Mouse (Mus musculus) G1E (cell line): ENCODE results near the gene Nfkb2.

ENCODE experiments used
- CTCF ChIP-seq: IDR thresholded peaks from 2 replicates; pipeline ENCODE4 v1.5.1; 2012; ENCODE audit warnings: low read depth, low read length, inconsistent platforms, mixed read lengths
- GATA1 ChIP-seq: IDR thresholded peaks from 2 replicates; pipeline ENCODE4 v1.6.1; 2012; ENCODE audit warnings: borderline replicate concordance, low read length, inconsistent platforms, mixed read lengths
- GATA2 ChIP-seq: IDR thresholded peaks from 2 replicates; pipeline ENCODE4 v1.6.1; 2012; ENCODE audit warnings: low read depth, low read length, inconsistent platforms, borderline replicate concordance
- POLR2AphosphoS5 ChIP-seq: IDR thresholded peaks from 2 replicates; pipeline ENCODE4 v1.6.1; 2012; ENCODE audit warnings: low read depth, low read length, inconsistent platforms; ENCODE audit not compliant: insufficient replicate concordance
- TAL1 ChIP-seq: conservative IDR thresholded peaks from 2 replicates; pipeline ENCODE4 v1.6.1; 2012; ENCODE audit warnings: low read depth, low read length, inconsistent platforms, mixed read lengths

DNA sequence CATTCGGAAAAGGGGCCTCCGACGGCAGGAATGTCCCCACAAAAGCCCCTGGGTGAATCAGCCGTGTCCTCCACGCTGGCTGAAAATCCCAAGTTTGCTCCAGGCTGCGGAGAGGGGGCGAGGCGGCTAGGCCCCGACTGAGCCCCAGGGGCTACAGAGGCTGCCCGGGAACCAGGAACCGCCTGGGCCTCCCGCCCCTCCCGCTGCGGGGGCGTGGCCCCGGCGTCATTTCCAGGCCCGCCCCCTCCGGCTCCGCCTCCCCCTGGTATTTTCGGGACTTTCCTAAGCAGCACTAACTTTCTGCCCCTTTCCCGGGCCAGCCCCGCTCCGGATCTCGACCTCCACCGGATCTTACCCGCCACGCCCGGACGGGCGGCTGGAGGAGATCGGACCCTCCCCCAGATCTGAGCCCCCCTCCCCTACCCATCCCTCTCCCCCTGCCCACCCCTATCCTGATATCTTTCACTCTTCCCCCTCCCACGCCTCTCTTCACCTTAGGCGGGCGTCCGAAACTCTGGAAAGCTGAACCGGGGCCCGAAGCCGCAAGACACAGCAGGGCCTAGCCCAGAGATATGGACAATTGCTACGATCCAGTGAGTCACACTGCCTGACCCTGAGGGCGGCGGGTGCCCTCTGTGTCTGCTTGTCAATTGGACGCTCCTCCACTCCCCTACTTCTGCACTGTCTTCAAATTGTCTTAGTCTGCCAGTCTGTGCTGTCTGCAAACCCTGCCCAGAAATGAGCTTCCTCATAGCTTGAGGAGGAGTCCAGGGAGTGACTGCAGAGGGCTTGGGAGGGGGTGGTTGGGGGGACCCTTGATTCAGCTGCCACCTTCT, 1.5 kb downstream of the Nfkb2 start:
- no peak for TF ChIP-seq CTCF
- TF ChIP-seq TAL1 = no peak
- no peak for TF ChIP-seq POLR2AphosphoS5
- no peak for TF ChIP-seq GATA1
- no peak for TF ChIP-seq GATA2
